Mouse (Mus musculus) MEL (cell line): ENCODE data around the gene Rsph10b. TPM values are rescaled to one million over a fixed set of nuclear protein-coding genes. Genes with fewer than 3 reads are reported as not detected.
A peak's percentile ranks its signal among the peaks of the same experiment; 100 is the strongest.

Source experiments
- DNase-seq: peaks from one replicate; pipeline ENCODE4 v3.0.0; 2011; ENCODE audit warnings: low read depth, low spot score
- H3K27ac ChIP-seq: 2 replicates; pipeline ENCODE4 v1.5.1; 2012; ENCODE audit warnings: low read depth, mild to moderate bottlenecking, control low read depth, low read length, moderate library complexity; ENCODE audit not compliant: control insufficient read depth
- H3K27me3 ChIP-seq, 2 experiments: fragments of 150-350 bp in 1 of 2; sonication (generic) in 1 of 2; 2 replicates each; pipeline ENCODE4 v1.6.1; 2012; ENCODE audit warnings: low read length in 2 of 2, mild to moderate bottlenecking in 2 of 2, improper control_type of control experiment in 1 of 2, moderate library complexity in 1 of 2; ENCODE audit not compliant: insufficient read depth in 2 of 2, control insufficient read depth in 1 of 2
- H3K36me3 ChIP-seq, 2 experiments: 2 replicates each; pipeline ENCODE4 v1.6.1; 2012 to 2014; ENCODE audit warnings: low read length in 2 of 2, improper control_type of control experiment in 1 of 2, inconsistent platforms in 1 of 2, mild to moderate bottlenecking in 1 of 2; ENCODE audit not compliant: insufficient read depth in 2 of 2, control insufficient read depth in 1 of 2
- H3K4me1 ChIP-seq, 2 experiments: fragments of 150-350 bp in 1 of 2; sonication (generic) in 1 of 2; 2 replicates each; pipeline ENCODE4 v1.6.1; 2012; ENCODE audit warnings: low read length in 2 of 2, improper control_type of control experiment in 1 of 2, mild to moderate bottlenecking in 1 of 2; ENCODE audit not compliant: insufficient read depth in 2 of 2, control insufficient read depth in 1 of 2
- H3K4me3 ChIP-seq, 2 experiments: fragments of 150-350 bp in 1 of 2; sonication (generic) in 1 of 2; 2 replicates each; pipeline ENCODE4 v1.5.1; 2012; ENCODE audit warnings: low read depth in 2 of 2, low read length in 2 of 2, mild to moderate bottlenecking in 2 of 2, moderate library complexity in 2 of 2, control low read depth in 1 of 2, improper control_type of control experiment in 1 of 2; ENCODE audit not compliant: control insufficient read depth in 1 of 2, insufficient read depth in 1 of 2
- H3K79me2 ChIP-seq: 2 replicates; pipeline ENCODE4 v1.6.1; 2012; ENCODE audit warnings: mild to moderate bottlenecking, low read length, moderate library complexity; ENCODE audit not compliant: control insufficient read depth, poor library complexity, insufficient read depth
- H3K9ac ChIP-seq: 2 replicates; pipeline ENCODE4 v1.6.1; 2012; ENCODE audit warnings: low read depth, mild to moderate bottlenecking, control low read depth, low read length, moderate library complexity; ENCODE audit not compliant: control insufficient read depth, poor library complexity, severe bottlenecking
- H3K9me3 ChIP-seq: fragments of 150-350 bp; sonication (generic); replicated peaks from 2 replicates; pipeline ENCODE4 v1.6.1; 2012; ENCODE audit warnings: mild to moderate bottlenecking, low read length, improper control_type of control experiment, moderate library complexity; ENCODE audit not compliant: insufficient read depth
- CHD1 ChIP-seq: IDR thresholded peaks from 2 replicates; pipeline ENCODE4 v1.6.1; 2012; ENCODE audit warnings: low read depth, mild to moderate bottlenecking, inconsistent platforms, low read length, improper control_type of control experiment
- CTCF ChIP-seq, 3 experiments: IDR thresholded peaks in 2 of 3; conservative IDR thresholded peaks in 1 of 3; 2 replicates each; pipeline ENCODE4 v1.5.1; 2011 to 2012; ENCODE audit warnings: low read length in 3 of 3, low read depth in 2 of 3, mild to moderate bottlenecking in 2 of 3, improper control_type of control experiment in 1 of 3, inconsistent platforms in 1 of 3, mixed read lengths in 1 of 3, moderate library complexity in 1 of 3; ENCODE audit not compliant: control insufficient read depth in 1 of 3, insufficient read depth in 1 of 3, poor library complexity in 1 of 3, severe bottlenecking in 1 of 3
- ELF1 ChIP-seq: IDR thresholded peaks from 2 replicates; pipeline ENCODE4 v1.6.1; 2014; ENCODE audit warnings: low read depth, mild to moderate bottlenecking, inconsistent platforms, low read length, improper control_type of control experiment, moderate library complexity
- EP300 ChIP-seq, 2 experiments: IDR thresholded peaks; 2 replicates each; pipeline ENCODE4 v1.6.1; 2011; ENCODE audit warnings: improper control_type of control experiment in 2 of 2, low read length in 2 of 2, low read depth in 1 of 2, mild to moderate bottlenecking in 1 of 2
- GATA1 ChIP-seq: IDR thresholded peaks from 2 replicates; pipeline ENCODE4 v1.6.1; 2011; ENCODE audit warnings: low read depth, low read length, improper control_type of control experiment
- JUND ChIP-seq: IDR thresholded peaks from 2 replicates; pipeline ENCODE4 v1.6.1; 2011; ENCODE audit warnings: low read depth, mild to moderate bottlenecking, improper control_type of control experiment, low read length
- MAX ChIP-seq: IDR thresholded peaks from 2 replicates; pipeline ENCODE4 v1.6.1; 2011; ENCODE audit warnings: low read length, improper control_type of control experiment
- MEF2A ChIP-seq: IDR thresholded peaks from 2 replicates; pipeline ENCODE4 v1.6.1; 2014; ENCODE audit warnings: low read depth, mild to moderate bottlenecking, inconsistent platforms, low read length, improper control_type of control experiment; ENCODE audit not compliant: poor library complexity, insufficient replicate concordance, severe bottlenecking; ENCODE audit errors: extremely low read depth
- MXI1 ChIP-seq: IDR thresholded peaks from 2 replicates; pipeline ENCODE4 v1.6.1; 2011; ENCODE audit warnings: mild to moderate bottlenecking, low read depth, low read length, improper control_type of control experiment
- MYB ChIP-seq: IDR thresholded peaks from 2 replicates; pipeline ENCODE4 v1.6.1; 2011; ENCODE audit warnings: mild to moderate bottlenecking, low read depth, low read length, improper control_type of control experiment
- NRF1 ChIP-seq: IDR thresholded peaks from 2 replicates; pipeline ENCODE4 v1.6.1; 2014; ENCODE audit warnings: low read depth, mild to moderate bottlenecking, inconsistent platforms, low read length, improper control_type of control experiment, moderate library complexity; ENCODE audit not compliant: poor library complexity, insufficient read depth, severe bottlenecking
- POLR2A ChIP-seq, 2 experiments: IDR thresholded peaks; 2 replicates each; pipeline ENCODE4 v1.6.1; 2011 to 2012; ENCODE audit warnings: low read length in 2 of 2, mild to moderate bottlenecking in 2 of 2, control low read depth in 1 of 2, improper control_type of control experiment in 1 of 2, low read depth in 1 of 2, moderate library complexity in 1 of 2; ENCODE audit not compliant: control insufficient read depth in 1 of 2, insufficient read depth in 1 of 2, poor library complexity in 1 of 2
- POLR2AphosphoS2 ChIP-seq: IDR thresholded peaks from 2 replicates; pipeline ENCODE4 v1.6.1; 2011; ENCODE audit warnings: low read length, improper control_type of control experiment
- POLR2AphosphoS5 ChIP-seq: IDR thresholded peaks from 2 replicates; pipeline ENCODE4 v1.6.1; 2012; ENCODE audit warnings: low read depth, borderline replicate concordance, mild to moderate bottlenecking, inconsistent platforms, low read length, moderate library complexity, mixed read lengths
- SMC3 ChIP-seq: IDR thresholded peaks from 2 replicates; pipeline ENCODE4 v1.6.1; 2011; ENCODE audit warnings: low read depth, low read length, improper control_type of control experiment
- UBTF ChIP-seq: IDR thresholded peaks from 2 replicates; pipeline ENCODE4 v1.6.1; 2012; ENCODE audit warnings: low read depth, mild to moderate bottlenecking, inconsistent platforms, low read length, improper control_type of control experiment, moderate library complexity, borderline replicate concordance; ENCODE audit not compliant: insufficient read depth
- ZC3H11A ChIP-seq: IDR thresholded peaks from 2 replicates; pipeline ENCODE4 v1.6.1; 2012; ENCODE audit warnings: low read depth, mild to moderate bottlenecking, inconsistent platforms, low read length, improper control_type of control experiment
- ZMIZ1 ChIP-seq: IDR thresholded peaks from 2 replicates; pipeline ENCODE4 v1.6.1; 2012; ENCODE audit warnings: low read depth, mild to moderate bottlenecking, inconsistent platforms, low read length, improper control_type of control experiment, moderate library complexity
- ZNF384 ChIP-seq: IDR thresholded peaks from 2 replicates; pipeline ENCODE4 v1.6.1; 2012; ENCODE audit warnings: low read depth, mild to moderate bottlenecking, inconsistent platforms, low read length, improper control_type of control experiment
- polyA plus RNA-seq, 2 experiments: library from polyadenylated mRNA; stranded (reverse) in 1 of 2; unstranded in 1 of 2; fragments of >175 nt in 1 of 2; fragments of >200 nt in 1 of 2; gene quantifications; 2 replicates each; pipeline versions ENCODE4 v1.2.1 to v1.2.4; 2012; ENCODE audit warnings: low replicate concordance in 2 of 2, low read depth in 1 of 2; ENCODE audit not compliant: insufficient read length in 2 of 2, insufficient read depth in 1 of 2, missing spikeins in 1 of 2
- total RNA-seq: library from RNA; depleted of rRNA; stranded (reverse); fragments of 300-350 nt; gene quantifications from 2 replicates; pipeline ENCODE4 v1.2.3, GENCODE M21; 2012

Gene Rsph10b
- total and polyA plus RNA-seq, 3 experiments, result 0.04 to 0.17 TPM; not detected in 1

DNA sequence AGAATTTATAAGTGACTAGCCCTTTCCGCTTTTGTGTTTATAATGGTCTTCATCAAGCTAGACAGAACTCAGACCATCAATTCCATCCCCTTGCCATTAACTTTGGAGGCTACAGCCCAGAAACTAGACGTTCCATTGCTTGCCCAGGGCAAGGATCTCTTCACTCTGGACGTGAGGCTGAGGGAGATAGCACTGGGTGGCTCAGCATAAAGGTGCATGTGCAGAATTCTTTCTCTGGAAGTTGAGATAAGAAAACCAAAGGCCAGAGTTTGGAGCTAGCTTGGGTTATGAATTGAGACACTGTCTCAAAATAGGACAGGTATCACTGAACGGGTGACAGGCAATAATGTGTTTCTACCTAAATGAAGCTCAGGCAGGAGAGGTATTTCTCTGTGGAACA is 29.0 kb upstream of the Rsph10b start:
- H3K4me3 ChIP-seq, result no peak overlapping the region
- peaks cover 0 to 10% of the 10 kb centered on the region in 2 experiments; a peak in 3 of 4 replicates for H3K4me1 ChIP-seq
- H3K79me2 ChIP-seq, result peaks cover 20% of the 10 kb centered on the region
- no peaks in the 10 kb centered on the region for H3K9me3 ChIP-seq
- TF ChIP-seq ELF1 (no peak), ZMIZ1 (no peak), SMC3 (no peak), ZC3H11A (no peak), CTCF (IDR thresholded peaks at IDR 0.05 in 2 of 3, conservative IDR thresholded peaks at IDR 0.05 in 1 of 3; ENCODE audit: control insufficient read depth in 1 of 3, insufficient read depth in 1 of 3, low read depth in 2 of 3, low read length in 3 of 3, poor library complexity in 1 of 3, severe bottlenecking in 1 of 3) (no peak), MEF2A (no peak), POLR2AphosphoS5 (no peak), NRF1 (no peak), EP300 (IDR thresholded peaks at IDR 0.05; ENCODE audit: low read depth in 1 of 2, low read length in 2 of 2) (no peak), ZNF384 (no peak)
- no peak for DNase-seq
- no peak overlapping the region for H3K9ac ChIP-seq
- H3K27me3 ChIP-seq, result no peaks in the 10 kb centered on the region
- no peak overlapping the region for H3K27ac ChIP-seq
- H3K36me3 ChIP-seq, result peaks cover 6 to 14% of the 10 kb centered on the region in 2 experiments

DNA sequence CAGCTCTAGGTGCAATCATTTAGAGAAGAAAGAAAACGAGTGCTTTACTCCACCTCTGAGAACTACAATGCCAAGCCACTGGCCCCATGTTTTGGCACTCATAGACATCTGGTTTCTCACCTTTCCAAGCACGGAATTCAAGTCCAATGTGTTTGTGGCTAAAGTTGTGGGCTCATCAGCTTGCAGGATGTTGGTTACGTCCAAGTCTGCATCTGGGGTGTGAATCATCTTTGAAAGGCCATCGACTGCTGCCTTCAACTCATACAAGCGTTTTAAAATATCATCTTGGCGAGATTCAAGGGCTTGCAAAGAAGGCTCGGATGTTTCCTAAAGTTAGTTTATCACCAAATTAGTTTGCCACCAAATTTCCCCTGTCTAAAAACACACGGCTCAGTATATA is 26.4 kb upstream of the Rsph10b start:
- H3K27ac ChIP-seq, result no peak overlapping the region
- no peak overlapping the region for H3K9ac ChIP-seq
- DNase-seq, result no peak
- peaks cover 36% of the 10 kb centered on the region for H3K79me2 ChIP-seq
- peaks cover 0 to 15% of the 10 kb centered on the region in 2 experiments; a peak in 3 of 4 replicates for H3K4me1 ChIP-seq
- no peaks in the 10 kb centered on the region for H3K27me3 ChIP-seq
- TF ChIP-seq POLR2AphosphoS5, result no peak
- TF ChIP-seq POLR2AphosphoS2, result no peak
- no peak for TF ChIP-seq UBTF
- TF ChIP-seq MAX, result no peak
- no peak for TF ChIP-seq MXI1
- no peaks in the 10 kb centered on the region for H3K9me3 ChIP-seq
- H3K36me3 ChIP-seq, result peaks cover 13 to 14% of the 10 kb centered on the region in 2 experiments
- no peak overlapping the region for H3K4me3 ChIP-seq

DNA sequence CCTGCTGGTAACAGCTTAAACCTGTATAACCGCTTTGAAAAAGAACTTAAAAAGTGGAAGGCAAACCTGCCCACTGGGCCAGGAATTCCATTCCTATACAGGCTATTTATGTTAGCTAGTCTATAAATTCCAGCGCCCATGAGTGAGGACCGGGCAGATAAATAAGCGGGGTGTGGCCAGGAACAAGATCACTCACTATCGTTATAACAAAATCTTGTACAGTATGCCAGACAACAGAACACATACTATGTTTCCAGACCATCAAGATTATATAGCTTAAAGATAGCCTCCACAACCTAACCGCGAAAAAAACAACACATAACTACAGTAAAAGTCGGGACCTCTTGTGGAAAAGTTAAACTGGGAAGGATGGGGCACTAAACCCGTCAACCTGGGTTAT is 23.9 kb upstream of the Rsph10b start:
- Histone ChIP-seq H3K27me3 (no peaks in the 10 kb centered on the region), H3K4me1 (peaks cover 0 to 15% of the 10 kb centered on the region in 2 experiments; a peak in 3 of 4 replicates), H3K9ac (peak overlapping the region; percentile 95), H3K4me3 (peak overlapping the region; percentile 85 to 87), H3K79me2 (peaks cover 36% of the 10 kb centered on the region), H3K9me3 (no peaks in the 10 kb centered on the region), H3K27ac (peak overlapping the region; percentile 82), H3K36me3 (peaks cover 2 to 13% of the 10 kb centered on the region in 2 experiments)
- peak; percentile 67 for DNase-seq
- TF ChIP-seq MYB, result no peak
- TF ChIP-seq GATA1, result 0 out of 2 replicates have a peak, but pooled peaks have one; percentile 2
- TF ChIP-seq JUND, result no peak
- TF ChIP-seq ZC3H11A, result no peak
- TF ChIP-seq POLR2A (IDR thresholded peaks at IDR 0.05; ENCODE audit: control insufficient read depth in 1 of 2, insufficient read depth in 1 of 2, low read depth in 1 of 2, low read length in 2 of 2, poor library complexity in 1 of 2), result no peak
- TF ChIP-seq CHD1, result no peak
- TF ChIP-seq POLR2AphosphoS2, result no peak
